Mouse (Mus musculus): ENCODE measurements around the gene Enpp1.

Enpp1 gene

GRCm38 (mm10) chr10:24711480-24712366 lies at the start of gene Enpp1:
Gene Enpp1, minus strand, starts transcription at chr10:24712159.
- peak; percentile 71 for DNase-seq (ENCODE audit: extremely low spot score, low spot score)

- DNase-seq (ENCODE audit: extremely low spot score, low spot score), result no peak
These were observed 46.5 kb upstream of the Enpp1 start for GRCm38 (mm10) chr10:24758326-24758915.

GRCm38 (mm10) chr10:24754874-24755540 lies 43.0 kb upstream of the Enpp1 start:
- no peak for DNase-seq (ENCODE audit: extremely low spot score, low spot score)

- DNase-seq (ENCODE audit: extremely low spot score, low spot score), result no peak
These were observed 42.4 kb upstream of the Enpp1 start for GRCm38 (mm10) chr10:24754251-24754835.

GRCm38 (mm10) chr10:24753536-24754250 lies 41.7 kb upstream of the Enpp1 start:
- no peak for DNase-seq (ENCODE audit: extremely low spot score, low spot score)

- no peak for DNase-seq (ENCODE audit: extremely low spot score, low spot score)
These were observed 31.1 kb upstream of the Enpp1 start for GRCm38 (mm10) chr10:24742950-24743487.

GRCm38 (mm10) chr10:24741229-24742198 lies 29.6 kb upstream of the Enpp1 start:
- DNase-seq (ENCODE audit: extremely low spot score, low spot score), result no peak

- DNase-seq (ENCODE audit: extremely low spot score, low spot score), result no peak
These were observed 27.2 kb upstream of the Enpp1 start for GRCm38 (mm10) chr10:24739171-24739570.

GRCm38 (mm10) chr10:24738456-24738855 lies 26.5 kb upstream of the Enpp1 start:
- no peak for DNase-seq (ENCODE audit: extremely low spot score, low spot score)

- no peak for DNase-seq (ENCODE audit: extremely low spot score, low spot score)
These were observed 23.2 kb upstream of the Enpp1 start for GRCm38 (mm10) chr10:24735027-24735777.

- no peak for DNase-seq (ENCODE audit: extremely low spot score, low spot score)
These were observed 15.5 kb upstream of the Enpp1 start for GRCm38 (mm10) chr10:24727478-24727877.

GRCm38 (mm10) chr10:24725197-24725596 lies 13.2 kb upstream of the Enpp1 start:
- DNase-seq (ENCODE audit: extremely low spot score, low spot score), result no peak

- DNase-seq (ENCODE audit: extremely low spot score, low spot score), result no peak
These were observed 9.9 kb upstream of the Enpp1 start for GRCm38 (mm10) chr10:24721841-24722240.

GRCm38 (mm10) chr10:24719383-24719782 lies 7.4 kb upstream of the Enpp1 start:
- no peak for DNase-seq (ENCODE audit: extremely low spot score, low spot score)

- DNase-seq (ENCODE audit: extremely low spot score, low spot score), result no peak
These were observed 6.8 kb upstream of the Enpp1 start for GRCm38 (mm10) chr10:24718720-24719119.

- DNase-seq (ENCODE audit: extremely low spot score, low spot score), result no peak
These were observed 6.1 kb upstream of the Enpp1 start for GRCm38 (mm10) chr10:24718058-24718457.

- no peak for DNase-seq (ENCODE audit: extremely low spot score, low spot score)
These were observed 4.3 kb upstream of the Enpp1 start for GRCm38 (mm10) chr10:24716232-24716631.

GRCm38 (mm10) chr10:24712901-24713300 lies 942 bp upstream of the Enpp1 start:
- DNase-seq (ENCODE audit: extremely low spot score, low spot score), result no peak

GRCm38 (mm10) chr10:24712367-24712761 lies 405 bp upstream of the Enpp1 start:
- no peak for DNase-seq (ENCODE audit: extremely low spot score, low spot score)

Measured in neural tube, embryonic 10.5 days (tissue).